Mouse (Mus musculus): ENCODE results near the gene Thsd1.
"Not testable (repeated sequence)": the region's sequence is repeated elsewhere in the genome, so short reads cannot be mapped to it uniquely, and the experiment has no call there.

Gene Thsd1

GRCm38 (mm10) chr8:22264787-22265186, 37.7 kb downstream of the Thsd1 start:
- in situ Hi-C loops (cut with MboI, MseI), result no loop called here

GRCm38 (mm10) chr8:22265194-22265593, 38.1 kb downstream of the Thsd1 start:
- in situ Hi-C loops (cut with MboI, MseI), result no loop called here

GRCm38 (mm10) chr8:22266809-22267208, 39.7 kb downstream of the Thsd1 start:
- in situ Hi-C loops (cut with MboI, MseI), result no loop called here

- in situ Hi-C loops (cut with MboI, MseI), result no loop called here
These were observed 46.0 kb downstream of the Thsd1 start for GRCm38 (mm10) chr8:22273142-22273541.

GRCm38 (mm10) chr8:22274641-22275040, 47.5 kb downstream of the Thsd1 start:
- in situ Hi-C loops (cut with MboI, MseI), result no loop called here

- in situ Hi-C loops (cut with MboI, MseI), result no loop called here
These were observed 55.9 kb downstream of the Thsd1 start, which contains the start of gene Tpte for GRCm38 (mm10) chr8:22282999-22283491. Tpte (plus strand) TSS chr8:22283441.

- in situ Hi-C loops (cut with MboI, MseI), result no loop called here
These were observed 75.2 kb downstream of the Thsd1 start for GRCm38 (mm10) chr8:22302326-22302725.

GRCm38 (mm10) chr8:22302896-22303306, 75.8 kb downstream of the Thsd1 start:
- in situ Hi-C loops (cut with MboI, MseI), result no loop called here

- in situ Hi-C loops (cut with MboI, MseI), result not testable (repeated sequence)
These were observed 76.9 kb downstream of the Thsd1 start for GRCm38 (mm10) chr8:22304045-22304444.

GRCm38 (mm10) chr8:22306999-22307398, 79.9 kb downstream of the Thsd1 start:
- in situ Hi-C loops (cut with MboI, MseI), result no loop called here

All from T-helper 2 cell (primary cell).